Mouse (Mus musculus) adrenal gland, postnatal 4 days (tissue): ENCODE data around the gene Adssl1. TPM values are rescaled to one million over a fixed set of nuclear protein-coding genes. Genes with fewer than 3 reads are reported as not detected.

Source experiments
- DNase-seq, 2 experiments: peaks; one replicate each; pipeline ENCODE4 v3.0.0; 2021 to 2022; ENCODE audit warnings: low spot score in 2 of 2, mixed read lengths in 2 of 2
- total RNA-seq, 2 experiments: library from RNA; stranded (reverse); gene quantifications; 2 replicates each; pipeline ENCODE4 v1.2.3; 2021

Adssl1 gene
- total RNA-seq, 2 experiments from 2014 or later: 17.1 to 19.5 TPM

DNA sequence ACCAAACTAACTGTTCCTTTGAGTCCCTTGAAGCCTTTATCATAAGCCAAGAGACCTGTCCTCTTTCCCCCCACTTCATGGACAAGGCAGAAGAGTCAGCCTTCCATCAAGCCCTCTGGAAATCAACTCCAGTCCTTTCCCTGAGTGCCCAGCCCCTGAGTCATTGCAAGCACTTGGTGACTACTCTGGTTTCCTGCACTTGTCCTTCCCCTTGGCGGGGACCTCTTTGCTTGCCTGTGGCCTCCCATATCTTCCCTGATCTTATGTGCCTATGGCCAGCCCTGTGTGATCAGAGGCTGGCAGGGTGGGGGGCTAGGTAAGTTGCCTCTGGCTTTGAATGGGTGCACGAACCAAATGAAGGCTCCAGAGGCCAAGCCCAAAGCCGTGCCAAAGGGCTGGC, 2.1 kb downstream of the Adssl1 start:
- no peak for DNase-seq

DNA sequence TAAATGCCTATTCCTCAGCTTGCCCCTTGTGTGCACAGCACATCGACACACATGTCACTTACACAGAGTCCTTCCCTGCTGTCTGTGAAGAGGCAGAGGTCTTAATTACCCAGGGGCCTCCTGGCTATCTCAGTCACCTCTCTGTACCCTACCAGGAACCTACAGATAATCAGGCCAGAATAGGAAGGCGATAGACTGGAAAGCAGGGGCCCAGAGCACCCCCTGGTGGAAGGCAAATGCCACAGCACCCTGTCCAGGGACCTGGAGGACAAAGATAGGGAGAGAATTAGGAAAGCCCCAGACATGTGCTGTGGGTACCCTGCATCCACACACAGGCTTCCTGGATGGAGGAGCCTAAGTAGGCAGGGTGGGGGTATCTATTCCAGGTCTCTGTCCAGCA, 3.9 kb downstream of the Adssl1 start:
- DNase-seq: peak in 1 of 2 experiments; percentile 38

DNA sequence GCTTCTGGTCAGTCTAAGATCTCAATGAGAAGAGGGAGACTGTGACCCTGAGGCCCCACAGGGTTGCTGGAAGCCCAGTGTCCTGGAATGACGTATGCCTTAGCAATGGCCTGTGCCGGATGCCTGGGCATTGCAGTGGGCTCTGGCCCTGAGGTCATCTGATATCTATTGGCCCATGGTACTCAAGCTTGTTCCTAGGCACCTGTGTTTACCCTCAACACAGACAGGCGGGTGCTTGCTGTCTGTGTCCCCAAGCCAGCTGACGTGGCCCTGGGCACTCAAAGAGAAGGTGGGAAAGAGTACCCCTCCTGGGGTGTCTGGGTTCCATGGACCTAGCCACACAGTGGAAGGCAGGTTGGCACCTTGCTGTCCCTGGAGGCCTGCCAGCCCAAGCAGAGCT, 5.9 kb downstream of the Adssl1 start:
- DNase-seq: no peak

DNA sequence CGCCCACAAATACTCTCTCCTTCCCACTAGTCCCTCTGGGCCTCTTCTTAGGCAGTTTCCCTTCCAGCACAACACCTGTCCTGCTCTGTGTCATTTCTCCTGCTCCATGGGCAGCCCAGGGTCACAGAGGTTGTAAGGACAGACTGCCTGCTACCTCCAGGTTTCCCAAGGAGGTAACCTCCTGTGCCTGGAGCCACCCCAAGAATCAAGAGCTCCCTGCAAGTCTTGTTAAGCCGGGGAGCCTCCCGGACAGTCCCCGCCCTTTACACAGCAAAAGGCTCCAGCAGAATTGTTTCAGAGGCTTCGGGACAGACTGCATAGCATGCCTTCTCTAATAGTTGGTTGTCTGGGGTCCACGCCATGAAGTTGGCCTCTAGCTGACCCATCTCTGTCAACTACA, 6.6 kb downstream of the Adssl1 start:
- no peak for DNase-seq

DNA sequence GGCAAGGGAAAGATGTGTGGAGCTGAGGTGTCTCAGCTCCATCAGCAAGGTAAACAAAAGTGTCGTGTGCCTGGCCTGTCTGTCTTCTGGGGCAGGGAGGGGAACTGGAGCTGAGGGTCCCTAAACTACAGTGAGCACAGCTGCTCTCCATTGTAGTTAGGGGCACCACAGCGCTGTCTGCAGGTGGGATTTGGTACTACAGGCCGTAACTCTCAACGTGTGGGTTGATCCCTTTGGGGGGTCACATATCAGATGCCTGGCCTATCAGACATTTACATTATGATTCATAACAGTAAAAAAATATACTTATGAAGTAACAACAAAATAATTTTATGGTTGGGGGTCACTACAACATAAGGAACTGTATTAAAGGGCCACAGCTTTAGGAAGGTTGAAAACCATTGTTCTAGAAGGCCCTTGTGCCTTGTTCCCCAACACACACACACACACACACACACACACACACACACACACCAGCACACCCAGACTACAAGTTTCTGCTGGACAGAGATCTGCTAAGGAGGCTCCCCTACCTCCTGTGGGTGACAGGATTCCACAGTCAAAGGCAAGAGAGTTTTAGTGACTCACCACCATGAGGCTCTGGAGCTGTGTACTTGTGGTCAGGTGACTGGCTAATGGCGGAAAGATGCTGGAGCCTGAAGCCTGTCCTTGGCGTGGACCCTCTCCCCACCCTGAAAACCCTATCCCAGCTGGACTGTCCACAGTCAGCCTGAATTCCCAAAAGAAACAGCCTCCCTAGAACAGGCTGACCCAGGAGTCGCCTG, 7.4 kb downstream of the Adssl1 start:
- DNase-seq: no peak

DNA sequence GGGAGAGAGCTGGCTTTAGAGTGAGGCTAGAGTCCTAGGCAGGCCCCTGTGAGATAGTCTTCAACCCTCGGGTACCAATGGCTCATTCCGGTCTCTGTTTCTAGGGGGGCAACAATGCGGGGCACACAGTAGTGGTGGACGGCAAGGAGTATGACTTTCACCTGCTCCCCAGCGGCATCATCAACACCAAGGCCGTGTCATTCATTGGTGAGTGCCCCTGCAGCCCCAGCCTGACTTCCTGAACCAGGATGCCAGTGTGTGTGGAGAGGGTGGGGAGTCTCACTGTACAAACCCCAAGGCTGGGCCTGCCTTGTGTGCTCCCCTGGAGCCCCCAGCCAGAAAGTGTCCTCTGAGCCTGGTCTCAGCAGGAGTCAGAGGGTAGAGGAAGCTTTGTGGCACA, 8.4 kb downstream of the Adssl1 start:
- no peak for DNase-seq

DNA sequence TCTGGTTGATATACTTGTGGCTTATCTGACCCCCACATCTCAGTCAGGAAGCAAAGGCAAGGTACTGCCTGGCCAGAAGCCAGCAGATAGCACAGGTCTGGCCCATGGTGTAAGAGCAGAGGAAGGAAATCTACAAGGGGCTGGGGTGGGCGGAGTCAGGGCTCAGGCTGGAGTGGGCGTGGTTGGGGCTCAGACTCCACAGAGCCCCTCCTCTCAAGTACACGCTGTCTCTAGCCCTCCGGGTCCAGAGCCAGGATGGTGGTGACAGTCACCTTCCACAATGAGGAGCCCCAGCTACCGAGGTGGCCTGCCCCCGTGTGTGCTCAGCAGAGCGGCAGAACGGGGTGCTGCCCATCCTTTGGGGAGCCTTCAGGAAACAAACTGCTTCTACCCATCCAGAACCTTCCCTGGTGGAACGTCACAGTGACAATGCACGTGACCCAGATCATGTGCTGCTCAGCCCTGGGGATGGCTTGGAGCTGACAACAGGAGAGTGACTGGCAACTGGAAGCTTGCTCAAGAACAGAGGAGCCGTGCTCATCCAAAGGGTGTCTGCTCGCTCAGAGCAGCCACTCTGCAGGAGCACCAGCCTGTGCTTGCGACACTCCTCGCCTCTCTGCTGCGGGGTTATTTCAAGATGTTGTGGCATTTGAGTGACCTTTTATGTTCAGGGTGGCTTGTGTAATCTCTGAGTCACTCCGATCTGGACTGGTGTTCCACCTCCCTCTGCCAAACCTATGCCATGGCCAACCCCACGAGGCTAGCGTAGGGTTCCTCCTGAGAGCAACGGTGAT, 9.3 kb downstream of the Adssl1 start:
- peak; percentile 25 to 47 for DNase-seq

DNA sequence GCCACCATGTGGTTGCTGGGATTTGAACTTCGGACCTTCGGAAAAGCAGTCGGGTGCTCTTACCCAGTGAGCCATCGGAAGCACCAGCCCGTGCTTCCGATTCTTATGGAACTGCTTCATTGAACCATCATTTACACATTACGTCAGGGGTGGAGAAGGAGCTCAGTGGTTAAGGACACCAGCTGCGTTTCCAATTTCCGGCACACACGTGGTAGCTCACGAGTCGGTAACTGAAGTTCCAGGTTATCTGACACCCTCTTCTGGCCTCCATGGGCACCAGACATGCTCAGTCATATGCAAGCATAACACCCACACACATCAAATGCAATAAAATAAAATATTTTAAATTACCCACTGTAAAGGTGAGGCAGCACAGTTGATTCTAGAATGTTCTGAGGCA, 10.2 kb downstream of the Adssl1 start:
- DNase-seq: no peak

DNA sequence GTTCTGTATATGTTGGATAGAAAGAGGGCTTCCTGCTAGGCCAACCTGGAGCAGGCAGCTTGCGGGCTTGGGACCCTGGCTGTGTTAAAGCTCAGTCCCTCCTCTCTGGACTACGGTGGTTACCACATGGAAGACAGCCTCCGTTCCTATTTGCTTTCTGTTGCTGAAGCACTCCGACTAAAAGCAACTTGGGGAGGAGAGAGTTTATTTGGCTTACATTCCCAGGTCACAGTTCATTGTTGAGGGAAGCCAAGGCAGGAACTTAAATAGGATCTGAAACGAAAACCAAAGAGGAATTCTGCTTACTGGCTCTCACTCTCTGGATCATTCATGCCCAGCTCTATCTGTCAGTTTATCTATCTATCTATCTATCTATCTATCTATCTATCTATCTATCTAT, 11.0 kb downstream of the Adssl1 start:
- no peak for DNase-seq

DNA sequence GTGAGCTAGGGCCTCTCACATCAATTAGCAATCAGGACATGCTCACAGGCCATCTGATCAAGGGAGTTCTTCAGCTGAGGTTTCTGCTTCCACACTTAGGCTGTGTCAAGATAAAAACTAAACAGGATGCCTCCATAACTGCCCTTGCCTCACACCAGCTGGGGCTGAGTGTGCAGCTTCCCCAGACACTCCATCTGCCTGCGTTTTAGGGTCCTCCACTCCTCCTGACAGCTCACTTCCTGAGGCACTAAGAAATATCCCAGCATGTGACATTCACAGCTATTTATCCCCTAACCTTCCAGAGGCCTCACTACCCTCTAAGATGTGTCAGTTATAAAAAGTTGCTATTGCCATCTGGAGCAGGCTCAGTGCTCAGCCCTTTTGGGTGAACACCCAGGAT, 11.6 kb downstream of the Adssl1 start:
- DNase-seq: no peak

DNA sequence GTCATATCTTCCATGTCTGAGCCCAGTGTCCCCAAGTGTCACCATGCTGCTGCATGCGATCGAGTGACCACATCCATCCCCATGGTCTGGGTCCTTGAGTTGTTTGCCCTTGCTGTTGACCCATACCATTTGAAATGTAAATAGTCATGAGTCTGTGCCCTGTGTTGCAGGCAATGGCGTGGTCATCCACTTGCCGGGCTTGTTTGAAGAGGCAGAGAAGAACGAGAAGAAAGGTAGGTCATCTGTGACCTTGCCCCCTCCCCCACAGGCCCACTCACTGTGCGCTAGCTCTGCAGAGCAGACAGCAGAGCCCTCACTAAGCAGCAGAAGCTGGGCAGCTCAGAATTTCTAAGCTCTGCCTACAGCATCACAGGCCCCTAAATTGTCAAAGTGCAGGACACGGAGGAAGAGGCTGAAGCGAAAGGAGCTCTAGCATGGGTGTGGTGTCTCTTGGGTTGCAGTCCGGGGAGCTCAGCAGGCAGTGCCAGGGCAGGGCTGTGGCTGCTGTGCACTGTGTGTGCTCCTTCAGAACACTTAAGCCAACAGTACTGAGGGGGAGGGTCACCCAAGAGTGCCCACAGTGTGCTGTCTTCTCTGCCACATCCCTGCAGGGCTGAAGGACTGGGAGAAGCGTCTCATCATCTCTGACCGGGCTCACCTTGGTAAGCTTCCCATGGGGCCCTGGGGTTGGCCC, 12.4 kb downstream of the Adssl1 start:
- no peak for DNase-seq

DNA sequence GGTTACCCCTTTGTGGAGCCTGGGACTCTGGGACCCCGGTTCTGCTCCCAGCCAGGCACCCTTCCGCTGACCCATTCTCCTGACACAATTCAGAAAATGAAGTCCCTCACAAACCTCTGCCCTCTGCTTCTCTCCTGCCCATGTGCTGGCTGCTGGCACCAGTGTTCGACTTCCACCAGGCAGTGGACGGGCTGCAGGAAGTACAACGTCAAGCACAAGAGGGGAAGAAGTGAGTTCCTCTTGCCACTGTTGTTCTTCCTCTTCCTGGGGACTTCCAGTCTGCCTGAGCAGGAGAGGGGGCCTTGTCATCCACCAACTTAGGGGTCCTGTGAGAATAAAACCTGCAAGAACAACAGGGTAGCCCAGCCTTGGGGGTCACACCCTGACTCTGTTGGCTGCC, 13.1 kb downstream of the Adssl1 start:
- DNase-seq: no peak

DNA sequence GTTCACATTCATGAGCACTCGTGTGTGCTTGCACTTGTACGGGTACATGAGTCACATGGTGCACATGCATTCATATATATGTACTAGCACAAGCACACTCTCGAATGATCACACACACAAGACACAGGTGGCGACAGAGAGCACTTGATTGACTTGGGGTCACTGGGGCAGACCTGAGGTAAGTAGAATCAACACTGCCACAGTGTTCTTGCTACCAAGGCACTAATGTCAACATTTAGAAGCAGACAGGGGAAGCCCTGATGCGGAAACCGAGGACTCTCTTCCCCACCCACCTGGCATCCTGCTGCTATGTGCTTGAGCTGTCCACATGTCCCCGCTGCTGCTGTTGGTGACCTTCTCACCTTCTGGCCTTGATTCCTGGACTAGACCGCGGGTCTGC, 13.8 kb downstream of the Adssl1 start:
- DNase-seq: no peak

DNA sequence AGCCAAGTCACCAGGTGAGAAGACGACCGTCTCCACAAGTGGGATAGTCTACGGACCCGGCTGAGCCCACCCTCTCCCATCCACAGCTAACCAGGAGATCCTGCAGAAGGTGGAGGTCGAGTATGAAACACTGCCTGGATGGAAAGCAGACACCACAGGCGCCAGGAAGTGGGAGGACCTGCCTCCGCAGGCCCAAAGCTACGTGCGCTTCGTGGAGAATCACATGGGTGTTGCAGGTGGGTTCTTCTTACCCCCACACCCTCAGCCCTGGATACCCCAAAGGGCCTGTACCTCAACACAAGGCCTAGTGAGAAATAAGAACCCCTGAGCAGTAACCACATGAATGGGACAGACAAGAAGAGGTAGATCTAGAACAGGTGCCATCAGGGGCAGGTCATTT, 19.7 kb downstream of the Adssl1 start:
- DNase-seq: no peak

DNA sequence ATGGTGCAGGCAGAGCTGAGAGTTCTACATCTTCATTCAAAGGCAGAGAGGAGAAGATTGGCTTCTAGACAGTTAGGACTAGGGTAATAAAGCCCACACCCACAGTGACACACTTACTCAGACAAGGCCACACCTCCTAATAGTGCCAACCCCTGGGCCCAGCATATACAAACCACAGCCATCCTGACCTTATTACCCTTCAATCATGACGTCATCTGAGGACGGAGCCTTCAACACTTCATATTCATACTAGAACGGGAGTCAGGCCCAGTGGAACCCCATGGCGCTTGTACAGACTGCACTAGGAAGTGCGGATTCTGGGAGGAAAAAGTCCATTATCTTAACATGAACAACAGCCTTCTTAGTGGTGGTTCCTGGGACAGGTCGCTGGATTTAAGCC, 23.3 kb downstream of the Adssl1 start:
- DNase-seq: no peak

DNA sequence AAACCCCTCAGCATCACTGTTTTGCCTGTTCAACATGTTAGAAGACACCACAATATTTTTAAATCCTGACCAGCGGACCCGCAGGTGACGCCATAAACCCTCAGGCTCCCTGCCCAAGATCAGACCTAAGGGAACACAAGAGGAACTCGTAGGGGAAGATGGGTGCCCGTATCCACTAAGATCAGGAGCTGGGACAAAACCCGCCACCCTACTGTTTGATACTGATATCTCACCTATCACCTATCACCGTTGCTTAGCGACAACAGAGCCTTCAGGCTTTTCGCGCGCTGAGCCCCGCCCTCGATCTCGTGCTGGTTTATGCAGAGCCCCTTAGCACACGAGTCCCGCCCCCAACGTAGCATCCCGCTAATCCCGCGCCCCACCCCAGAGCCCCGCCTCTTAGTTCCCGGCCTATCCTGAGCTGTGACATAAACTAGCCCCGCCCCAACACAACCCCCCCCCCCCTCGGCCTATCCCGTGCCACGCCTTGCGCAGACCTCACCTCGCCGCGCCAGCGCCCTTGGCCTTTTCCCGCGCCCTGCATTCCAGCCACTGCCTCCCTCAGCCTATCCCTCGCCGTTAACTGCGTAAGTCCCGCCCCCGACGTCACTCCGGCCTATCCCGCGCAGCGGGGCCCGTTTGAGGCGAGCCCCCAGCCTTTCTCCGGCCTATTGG, 24.5 kb downstream of the Adssl1 start, which contains the start of gene Siva1:
Gene Siva1, plus strand, starts transcription at position 500 of the 675 bp plus-strand sequence.
- DNase-seq: peak; percentile 96 to 99

DNA sequence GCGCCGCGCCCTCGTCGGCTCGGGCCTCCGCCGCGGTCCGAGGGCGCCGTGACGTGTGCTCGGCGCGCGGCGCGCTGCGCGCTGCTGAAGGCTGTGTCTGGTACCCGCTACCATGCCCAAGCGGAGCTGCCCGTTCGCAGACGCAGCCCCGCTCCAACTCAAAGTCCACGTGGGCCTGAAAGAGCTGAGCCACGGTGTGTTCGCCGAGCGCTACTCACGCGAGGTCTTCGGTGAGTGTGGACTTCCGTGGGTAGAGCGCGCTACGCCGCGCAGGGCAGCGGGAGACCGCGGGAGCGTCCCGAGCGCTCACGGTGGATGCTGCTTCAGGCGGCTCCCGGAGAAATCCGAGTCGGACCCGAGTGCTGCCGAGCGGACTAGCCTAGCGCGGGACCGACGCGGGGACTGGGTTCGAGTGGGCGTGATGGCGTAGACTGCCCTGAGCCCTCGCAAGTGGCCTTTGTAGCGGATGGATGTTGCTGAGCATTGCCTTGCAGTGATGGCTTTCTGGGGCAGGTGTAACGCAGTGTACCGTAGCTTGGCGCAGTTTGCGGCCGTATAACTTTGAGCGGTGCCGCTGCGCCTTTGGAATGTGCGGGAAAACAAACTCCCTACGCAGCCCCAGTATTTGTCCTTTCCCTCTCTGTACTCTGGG, 25.1 kb downstream of the Adssl1 start:
- no peak for DNase-seq

DNA sequence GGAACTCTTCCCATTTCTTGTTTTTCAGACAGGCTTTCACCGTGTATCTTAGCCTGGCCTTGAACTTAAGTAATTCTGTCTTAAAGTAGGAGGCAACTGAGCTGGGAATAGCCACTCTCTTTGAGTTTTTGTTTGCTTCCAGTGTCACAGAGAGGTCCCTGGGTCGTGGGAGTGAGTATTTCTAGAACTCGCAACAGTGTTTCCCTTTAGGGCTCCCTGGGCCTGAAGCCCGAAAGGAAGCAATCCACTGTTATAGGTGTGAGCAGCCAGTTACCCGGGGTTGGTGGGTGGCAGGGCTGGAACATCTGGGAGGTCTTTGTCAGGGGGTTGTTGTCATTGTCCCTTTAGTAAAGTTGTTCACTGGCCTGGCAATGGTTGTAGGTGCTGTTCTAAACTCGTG, 26.3 kb downstream of the Adssl1 start:
- DNase-seq: no peak

DNA sequence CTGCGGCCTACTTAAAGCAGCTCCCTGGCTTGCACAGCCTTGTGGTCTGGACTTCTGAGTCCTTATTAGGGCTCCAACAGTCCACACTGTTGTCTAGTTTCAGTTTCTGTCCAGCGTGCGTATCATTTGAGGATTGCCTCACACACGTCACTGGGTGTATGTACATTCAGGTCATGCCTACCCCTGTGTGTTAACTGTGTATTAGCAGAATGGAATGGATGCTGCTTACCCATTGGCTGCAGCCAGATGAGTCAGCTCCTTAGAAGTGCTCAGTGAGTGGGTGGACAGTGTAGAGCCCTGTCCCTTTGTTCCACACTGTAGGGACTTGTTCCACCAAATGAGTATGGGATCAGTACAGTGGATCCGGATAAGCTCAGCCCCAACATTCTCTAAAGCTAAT, 28.2 kb downstream of the Adssl1 start:
- DNase-seq: no peak

DNA sequence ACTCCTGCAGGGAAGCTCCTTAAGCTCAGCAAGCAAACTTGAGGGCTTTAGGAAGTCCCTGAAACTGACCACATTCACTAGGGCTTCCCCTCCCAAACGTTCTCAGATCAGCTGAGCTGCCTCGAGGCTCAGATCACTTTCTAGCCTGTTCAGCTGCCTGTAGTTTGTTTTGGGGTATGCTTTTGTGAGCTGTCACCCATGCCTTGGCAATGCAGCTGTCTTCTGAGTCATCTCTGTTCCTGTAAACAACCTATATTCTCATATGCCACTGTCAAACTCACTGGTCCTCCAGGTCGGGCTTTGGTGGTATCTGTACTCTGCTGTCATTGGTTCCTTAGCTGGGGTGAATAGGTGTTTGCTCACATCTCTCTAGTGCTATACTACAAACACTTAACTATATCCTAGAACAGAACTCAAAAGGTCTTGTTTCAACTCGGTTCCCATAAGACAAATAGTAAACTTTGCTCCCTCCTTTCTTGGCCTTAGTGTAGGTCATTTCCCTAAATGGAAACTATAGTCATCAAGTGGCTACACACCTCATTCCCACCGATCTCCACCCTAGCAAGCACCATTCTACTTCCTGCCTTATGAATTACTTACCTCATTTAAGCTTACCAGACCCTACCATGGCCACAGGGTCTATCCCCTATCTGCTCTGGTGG, 32.1 kb downstream of the Adssl1 start:
- no peak for DNase-seq
